Mouse (Mus musculus): ENCODE results near the gene Itgav. TPM values are rescaled to one million over a fixed set of nuclear protein-coding genes. Genes with fewer than 3 reads are reported as not detected.

Itgav gene
- polyA plus RNA-seq (2017; shearing (Covaris generic)) = 51.4 TPM

GRCm38 (mm10) chr2:83723921-83724826, at the start of gene Itgav:
Gene Itgav, plus strand, starts transcription at chr2:83724397.

GRCm38 (mm10) chr2:83812483-83813272, 88.5 kb downstream of the Itgav start, which contains the start of gene Fam171b:
Gene Fam171b, plus strand, starts transcription at chr2:83812636.

Other genes with a start within 250 kb of the Itgav start
- gene Zc3h15, start 80.0 kb upstream of the Itgav start, polyA plus RNA-seq (2017; shearing (Covaris generic)) = 124 TPM
- gene Fam171b, start 88.2 kb downstream of the Itgav start, polyA plus RNA-seq (2017; shearing (Covaris generic)) = 2.0 TPM
- gene Zswim2, start 216.8 kb downstream of the Itgav start, polyA plus RNA-seq (2017; shearing (Covaris generic)) = not detected
- gene Gm13698, start 231.3 kb downstream of the Itgav start, polyA plus RNA-seq (2017; shearing (Covaris generic)) = not detected
- not detected for gene Gm13693, start 237.1 kb downstream of the Itgav start, polyA plus RNA-seq (2017; shearing (Covaris generic))
- gene Gm13695, start 242.9 kb downstream of the Itgav start, polyA plus RNA-seq (2017; shearing (Covaris generic)) = not detected
- not detected for gene Gm13696, start 248.7 kb downstream of the Itgav start, polyA plus RNA-seq (2017; shearing (Covaris generic))